Mouse (Mus musculus): Measurements from ENCODE around the gene Umod.

Umod gene

DNA sequence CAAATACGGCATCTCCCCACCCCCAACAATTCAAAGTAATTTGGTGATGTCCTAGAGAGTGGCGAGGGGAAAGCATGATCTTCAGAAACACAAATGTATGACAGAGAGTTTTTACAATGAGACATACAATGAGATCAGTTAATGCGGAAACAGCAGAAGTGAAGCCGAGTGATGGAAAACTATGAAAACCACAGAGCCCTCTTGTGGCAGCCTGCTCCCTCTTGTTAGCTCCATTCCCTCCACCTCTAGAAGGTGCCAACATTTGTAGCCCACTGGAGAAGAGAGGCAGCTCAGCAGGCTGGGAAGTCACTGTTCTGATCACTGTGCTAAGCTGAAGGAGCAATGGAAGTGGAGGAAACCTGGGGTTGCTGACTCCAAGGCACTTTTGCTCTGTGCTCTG lies 35.2 kb downstream of the Umod start:
- in situ Hi-C loops (cut with MseI, MboI) = no loop called here

GRCm38 (mm10) chr7:119441938-119442337 lies 37.1 kb downstream of the Umod start:
- in situ Hi-C loops (cut with MseI, MboI) = no loop called here

DNA sequence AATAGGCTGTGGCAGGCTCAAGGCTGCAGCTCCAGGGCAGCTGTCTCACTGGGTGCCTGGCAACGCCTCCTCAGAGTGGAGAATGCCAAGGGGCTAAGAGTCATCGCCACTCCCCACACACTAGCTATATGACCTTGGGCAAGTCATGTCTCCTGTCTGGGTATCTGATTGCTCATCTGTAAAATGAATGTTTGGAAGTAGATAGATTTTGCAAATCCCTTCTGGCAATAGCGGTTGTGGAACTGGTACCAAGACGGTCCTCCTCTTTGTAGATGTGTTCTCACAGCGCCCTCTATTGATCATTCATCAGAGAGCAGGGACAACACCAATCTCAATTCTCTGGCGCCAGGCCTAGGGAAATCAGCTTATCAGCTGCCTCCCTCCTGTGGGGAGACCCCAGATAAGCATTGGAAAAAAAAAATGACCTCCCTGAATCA lies 51.9 kb downstream of the Umod start:
- in situ Hi-C loops (cut with MseI, MboI) = loop anchor here in 1 of 2 experiments (10.0 kb wide), 1 partner anchor 412 kb away; no protein-coding TSS in a partner anchor

- in situ Hi-C loops (cut with MseI, MboI) = loop anchor here in 1 of 2 experiments (10.0 kb wide), 1 partner anchor 406 kb away; no protein-coding TSS in a partner anchor
Observed at GRCm38 (mm10) chr7:119420730-119421129, 58.4 kb downstream of the Umod start.

- in situ Hi-C loops (cut with MseI, MboI) = no loop called here
Observed at GRCm38 (mm10) chr7:119418523-119418922, 60.6 kb downstream of the Umod start.

Measured in mouse trophoblast stem cell (cell line).